Mouse (Mus musculus) neural tube, embryonic 11.5 days (tissue): ENCODE measurements at regions not wholly inside any gene's neighbourhood (a gene's known extent, or its start where the extent isn't known, plus 50 kb on each side); places are given as distances from the start of the nearest gene placed in this dataset.

Experiments
- ATAC-seq: fragments of 200-750 bp; cut with Nextera tagmentation; 2 replicates; pipeline ENCODE4 v1.8.0; 2017; ENCODE audit warnings: moderate number of reproducible peaks, mild to moderate bottlenecking, moderate TSS enrichment, moderate library complexity; ENCODE audit not compliant: insufficient read depth, low FRiP score, low TSS enrichment
- DNase-seq: peaks from one replicate; pipeline ENCODE4 v3.0.0-alpha.2; 2015; ENCODE audit warnings: low spot score
- H3K27ac ChIP-seq: fragments of 300-500 bp; sonication (generic); 2 replicates; pipeline ENCODE4 v1.5.1; 2014; ENCODE audit warnings: low read depth, mild to moderate bottlenecking, low read length
- H3K27me3 ChIP-seq: fragments of 300-500 bp; sonication (generic); 2 replicates; pipeline ENCODE4 v1.6.1; 2014; ENCODE audit warnings: mild to moderate bottlenecking, low read length, mixed read lengths; ENCODE audit not compliant: control insufficient read depth, insufficient read depth
- H3K36me3 ChIP-seq: fragments of 300-500 bp; sonication (generic); 2 replicates; pipeline ENCODE4 v1.6.1; 2014; ENCODE audit warnings: mild to moderate bottlenecking, low read length, moderate library complexity, mixed read lengths; ENCODE audit not compliant: control insufficient read depth, insufficient read depth
- H3K4me1 ChIP-seq: fragments of 300-500 bp; sonication (generic); 2 replicates; pipeline ENCODE4 v1.6.1; 2014; ENCODE audit warnings: low read length, mixed read lengths; ENCODE audit not compliant: control insufficient read depth, insufficient read depth
- H3K4me2 ChIP-seq: fragments of 300-500 bp; sonication (generic); 2 replicates; pipeline ENCODE4 v1.6.1; 2014; ENCODE audit warnings: low read depth, mild to moderate bottlenecking, moderate library complexity
- H3K4me3 ChIP-seq: fragments of 300-500 bp; sonication (generic); 2 replicates; pipeline ENCODE4 v1.5.1; 2014; ENCODE audit warnings: low read depth, low read length
- H3K9ac ChIP-seq: fragments of 300-500 bp; sonication (generic); 2 replicates; pipeline ENCODE4 v1.6.1; 2014; ENCODE audit warnings: mild to moderate bottlenecking, low read length
- H3K9me3 ChIP-seq: fragments of 300-500 bp; sonication (generic); 2 replicates; pipeline ENCODE4 v1.6.1; 2016; ENCODE audit warnings: low read length; ENCODE audit not compliant: control insufficient read depth
- WGBS: fragments of 180-500 bp; shearing (Covaris S2); extraction: QIAGEN DNeasy Blood & Tissue Kit; methylation state at CpG from one replicate; pipeline ENCODE4 v1.1.7; 2014; 5-methylcytosine and 5-hydroxymethylcytosine counted together

- no peak for DNase-seq
- ATAC-seq = no peak
- Histone ChIP-seq H3K9me3 (no peaks in the 10 kb centered on the region), H3K9ac (no peak overlapping the region), H3K27ac (no peak overlapping the region), H3K4me1 (no peaks in the 10 kb centered on the region), H3K36me3 (no peaks in the 10 kb centered on the region), H3K4me3 (no peak overlapping the region), H3K4me2 (no peak overlapping the region), H3K27me3 (no peaks in the 10 kb centered on the region)
- 82% methylated on average over 4 of the region's 4 CpGs for WGBS
Measured at GRCm38 (mm10) chr14:58605529-58605928, 535.2 kb downstream of the Fgf9 start.

GRCm38 (mm10) chr14:58598867-58599266, 528.5 kb downstream of the Fgf9 start:
- H3K27ac ChIP-seq = no peak overlapping the region
- WGBS = 89% methylated on average over 3 of the region's 3 CpGs
- DNase-seq = no peak

GRCm38 (mm10) chr14:58597810-58598209, 527.5 kb downstream of the Fgf9 start:
- 43% methylated on average over 2 of the region's 2 CpGs for WGBS
- Histone ChIP-seq H3K4me3 (no peak overlapping the region), H3K9me3 (no peaks in the 10 kb centered on the region), H3K4me2 (no peak overlapping the region), H3K27ac (no peak overlapping the region), H3K36me3 (no peaks in the 10 kb centered on the region), H3K4me1 (no peaks in the 10 kb centered on the region), H3K27me3 (no peaks in the 10 kb centered on the region), H3K9ac (no peak overlapping the region)
- ATAC-seq = no peak
- DNase-seq = no peak

More at GRCm38 (mm10) chr14:58598867-58599266, 528.5 kb downstream of the Fgf9 start:
- no peak overlapping the region for H3K4me2 ChIP-seq
- no peak overlapping the region for H3K9ac ChIP-seq
- H3K4me1 ChIP-seq = no peaks in the 10 kb centered on the region
- no peaks in the 10 kb centered on the region for H3K9me3 ChIP-seq
- no peak overlapping the region for H3K4me3 ChIP-seq
- no peaks in the 10 kb centered on the region for H3K27me3 ChIP-seq
- H3K36me3 ChIP-seq = no peaks in the 10 kb centered on the region
- no peak for ATAC-seq

- WGBS = 96% methylated on average over 2 of the region's 2 CpGs
- no peaks in the 10 kb centered on the region for H3K27me3 ChIP-seq
- H3K36me3 ChIP-seq = no peaks in the 10 kb centered on the region
- ATAC-seq = no peak
- H3K4me3 ChIP-seq = no peak overlapping the region
- no peak overlapping the region for H3K9ac ChIP-seq
- H3K27ac ChIP-seq = no peak overlapping the region
- no peaks in the 10 kb centered on the region for H3K9me3 ChIP-seq
- no peak overlapping the region for H3K4me2 ChIP-seq
- DNase-seq = no peak
- no peaks in the 10 kb centered on the region for H3K4me1 ChIP-seq
Measured at GRCm38 (mm10) chr14:58596936-58597335, 526.6 kb downstream of the Fgf9 start.

GRCm38 (mm10) chr14:58581806-58582205, 511.5 kb downstream of the Fgf9 start:
- Histone ChIP-seq H3K9ac (no peak overlapping the region), H3K27ac (no peak overlapping the region), H3K4me3 (no peak overlapping the region), H3K4me1 (no peaks in the 10 kb centered on the region), H3K36me3 (no peaks in the 10 kb centered on the region), H3K4me2 (no peak overlapping the region), H3K9me3 (no peaks in the 10 kb centered on the region), H3K27me3 (no peaks in the 10 kb centered on the region)
- DNase-seq = no peak
- 93% methylated on average over 5 of the region's 5 CpGs for WGBS
- ATAC-seq = no peak

- no peaks in the 10 kb centered on the region for H3K36me3 ChIP-seq
- H3K9ac ChIP-seq = no peak overlapping the region
- H3K9me3 ChIP-seq = no peaks in the 10 kb centered on the region
- H3K27ac ChIP-seq = no peak overlapping the region
- H3K4me3 ChIP-seq = no peak overlapping the region
- no peak for DNase-seq
- WGBS = 92% methylated on average over 2 of the region's 2 CpGs
- H3K4me2 ChIP-seq = no peak overlapping the region
- no peaks in the 10 kb centered on the region for H3K4me1 ChIP-seq
- no peak for ATAC-seq
- H3K27me3 ChIP-seq = no peaks in the 10 kb centered on the region
Measured at GRCm38 (mm10) chr14:58570021-58570420, 499.7 kb downstream of the Fgf9 start.

- no peak for ATAC-seq
- no peak for DNase-seq
Measured at GRCm38 (mm10) chr14:58567472-58567871, 497.1 kb downstream of the Fgf9 start.

GRCm38 (mm10) chr14:58563082-58563481, 492.7 kb downstream of the Fgf9 start:
- Histone ChIP-seq H3K4me3 (no peak overlapping the region), H3K4me2 (no peak overlapping the region), H3K36me3 (no peaks in the 10 kb centered on the region), H3K4me1 (no peaks in the 10 kb centered on the region), H3K9me3 (no peaks in the 10 kb centered on the region), H3K27me3 (no peaks in the 10 kb centered on the region), H3K27ac (no peak overlapping the region), H3K9ac (no peak overlapping the region)
- DNase-seq (no peak), ATAC-seq (no peak)
- WGBS = 79% methylated on average over 2 of the region's 2 CpGs

More at GRCm38 (mm10) chr14:58567472-58567871, 497.1 kb downstream of the Fgf9 start:
- Histone ChIP-seq H3K4me3 (no peak overlapping the region), H3K9ac (no peak overlapping the region), H3K9me3 (no peaks in the 10 kb centered on the region), H3K27me3 (no peaks in the 10 kb centered on the region), H3K4me1 (no peaks in the 10 kb centered on the region), H3K27ac (no peak overlapping the region), H3K4me2 (no peak overlapping the region), H3K36me3 (no peaks in the 10 kb centered on the region)

GRCm38 (mm10) chr14:58550785-58551184, 480.4 kb downstream of the Fgf9 start:
- ATAC-seq (no peak), DNase-seq (no peak)
- WGBS = 78% methylated on average over 2 of the region's 2 CpGs
- no peak overlapping the region for H3K9ac ChIP-seq
- no peaks in the 10 kb centered on the region for H3K36me3 ChIP-seq
- no peaks in the 10 kb centered on the region for H3K4me1 ChIP-seq
- H3K27ac ChIP-seq = no peak overlapping the region
- H3K9me3 ChIP-seq = no peaks in the 10 kb centered on the region
- no peak overlapping the region for H3K4me3 ChIP-seq
- H3K4me2 ChIP-seq = no peak overlapping the region
- H3K27me3 ChIP-seq = no peaks in the 10 kb centered on the region
